Mouse (Mus musculus): ENCODE data around the gene Foxs1. TPM values are rescaled to one million over a fixed set of nuclear protein-coding genes. Genes with fewer than 3 reads are reported as not detected.
A peak's percentile ranks its signal among the peaks of the same experiment; 100 is the strongest.

The Foxs1 gene
- polyA plus RNA-seq, 1 experiment from 2014 or later = 5.6 TPM

DNA sequence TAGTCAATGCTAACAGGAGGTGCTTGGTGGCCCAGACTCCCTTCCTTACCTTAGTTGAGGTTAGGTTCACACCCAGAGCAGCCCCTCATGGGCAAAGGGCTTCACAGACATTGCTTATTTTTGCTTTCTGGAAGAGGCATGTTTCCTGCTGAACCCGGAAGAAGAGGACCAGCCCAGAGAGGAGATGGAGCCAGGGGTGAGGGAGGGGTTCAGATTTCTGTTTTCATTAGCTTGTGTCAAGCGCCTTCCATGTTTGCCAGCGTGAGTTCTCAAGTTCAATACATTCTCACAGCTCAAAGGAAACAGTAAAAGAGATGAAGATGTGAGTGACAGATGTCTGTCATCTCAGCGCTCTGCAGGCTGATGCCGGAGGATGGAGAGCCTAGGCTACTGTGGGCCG lies 23.2 kb downstream of the Foxs1 start:
- H3K4me1 ChIP-seq (ENCODE audit: control insufficient read depth in 2 of 2, insufficient read depth in 2 of 2, low read length in 2 of 2) = peaks cover 26 to 29% of the 10 kb centered on the region in 2 experiments
- no peak overlapping the region for H3K9ac ChIP-seq (ENCODE audit: low read length)
- 73% methylated on average over 6 of the region's 6 CpGs for WGBS
- no peaks in the 10 kb centered on the region for H3K9me3 ChIP-seq (ENCODE audit: control insufficient read depth, low read length)
- H3K27ac ChIP-seq (replicated peaks in 1 of 2; ENCODE audit: control insufficient read depth in 1 of 2, insufficient read depth in 1 of 2, low read depth in 2 of 2, low read length in 2 of 2) = no peak overlapping the region
- no peaks in the 10 kb centered on the region for H3K36me3 ChIP-seq (ENCODE audit: control insufficient read depth, insufficient read depth, low read length)
- no peak for ATAC-seq (ENCODE audit: insufficient number of reproducible peaks, insufficient read depth, low FRiP score, low read depth)
- H3K4me3 ChIP-seq (ENCODE audit: control insufficient read depth in 1 of 2, insufficient read depth in 1 of 2, low read depth in 1 of 2, low read length in 2 of 2) = no peak overlapping the region
- H3K4me2 ChIP-seq (ENCODE audit: low read length) = no peak overlapping the region
- peaks cover 36% of the 10 kb centered on the region for H3K27me3 ChIP-seq (ENCODE audit: control insufficient read depth, insufficient read depth, low read length)

DNA sequence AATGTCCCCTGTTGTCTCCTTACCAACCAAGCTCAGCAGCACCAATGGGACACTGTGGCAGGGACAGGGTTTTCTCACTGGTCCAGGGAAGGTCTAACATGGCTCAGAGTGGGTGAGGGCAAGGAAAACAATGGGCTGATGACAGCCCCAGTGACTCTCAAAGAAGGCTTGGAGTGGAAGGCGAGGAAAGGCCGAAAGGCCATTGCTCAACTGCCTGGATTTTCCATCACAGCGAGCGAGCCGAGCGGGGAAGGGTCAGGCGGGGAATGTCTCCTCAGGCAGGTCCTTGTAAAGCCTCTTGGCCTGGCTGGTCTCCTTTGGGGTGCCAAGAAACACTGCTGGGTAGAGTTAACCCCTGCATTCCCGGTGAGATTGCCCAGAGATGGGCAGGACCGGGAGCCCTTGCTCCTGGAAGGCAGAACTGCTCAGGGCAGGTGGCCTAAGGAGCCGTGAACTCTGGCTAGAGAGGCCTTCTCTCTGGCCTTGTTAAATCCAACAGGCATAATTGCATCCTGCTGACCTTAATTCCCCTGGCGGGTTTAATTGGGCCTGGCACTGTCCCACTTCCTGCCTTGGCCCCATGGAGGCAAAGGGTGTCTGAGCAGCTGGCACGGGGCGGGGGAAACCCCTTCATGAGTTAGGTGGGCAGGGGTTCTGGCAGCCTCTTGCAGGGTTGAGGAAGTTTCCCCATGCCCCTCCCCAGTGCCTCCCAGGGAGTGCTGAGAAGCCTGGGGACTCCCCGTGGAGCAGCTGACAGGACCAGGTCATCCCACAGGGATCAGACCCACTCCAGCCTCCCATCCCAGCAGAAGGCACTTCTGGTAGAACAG lies 25.7 kb downstream of the Foxs1 start:
- no peak overlapping the region for H3K9ac ChIP-seq (ENCODE audit: low read length)
- ATAC-seq (ENCODE audit: insufficient number of reproducible peaks, insufficient read depth, low FRiP score, low read depth) = no peak
- H3K4me2 ChIP-seq (ENCODE audit: low read length) = no peak overlapping the region
- no peaks in the 10 kb centered on the region for H3K36me3 ChIP-seq (ENCODE audit: control insufficient read depth, insufficient read depth, low read length)
- 52% methylated on average over 14 of the region's 14 CpGs for WGBS
- no peaks in the 10 kb centered on the region for H3K9me3 ChIP-seq (ENCODE audit: control insufficient read depth, low read length)
- no peak overlapping the region for H3K4me3 ChIP-seq (ENCODE audit: control insufficient read depth in 1 of 2, insufficient read depth in 1 of 2, low read depth in 1 of 2, low read length in 2 of 2)
- H3K27me3 ChIP-seq (ENCODE audit: control insufficient read depth, insufficient read depth, low read length) = peaks cover 25% of the 10 kb centered on the region
- peaks cover 33 to 35% of the 10 kb centered on the region in 2 experiments for H3K4me1 ChIP-seq (ENCODE audit: control insufficient read depth in 2 of 2, insufficient read depth in 2 of 2, low read length in 2 of 2)
- H3K27ac ChIP-seq (replicated peaks in 1 of 2; ENCODE audit: control insufficient read depth in 1 of 2, insufficient read depth in 1 of 2, low read depth in 2 of 2, low read length in 2 of 2) = peak overlapping the region; percentile 17 to 23; a peak in 2 of 4 replicates

DNA sequence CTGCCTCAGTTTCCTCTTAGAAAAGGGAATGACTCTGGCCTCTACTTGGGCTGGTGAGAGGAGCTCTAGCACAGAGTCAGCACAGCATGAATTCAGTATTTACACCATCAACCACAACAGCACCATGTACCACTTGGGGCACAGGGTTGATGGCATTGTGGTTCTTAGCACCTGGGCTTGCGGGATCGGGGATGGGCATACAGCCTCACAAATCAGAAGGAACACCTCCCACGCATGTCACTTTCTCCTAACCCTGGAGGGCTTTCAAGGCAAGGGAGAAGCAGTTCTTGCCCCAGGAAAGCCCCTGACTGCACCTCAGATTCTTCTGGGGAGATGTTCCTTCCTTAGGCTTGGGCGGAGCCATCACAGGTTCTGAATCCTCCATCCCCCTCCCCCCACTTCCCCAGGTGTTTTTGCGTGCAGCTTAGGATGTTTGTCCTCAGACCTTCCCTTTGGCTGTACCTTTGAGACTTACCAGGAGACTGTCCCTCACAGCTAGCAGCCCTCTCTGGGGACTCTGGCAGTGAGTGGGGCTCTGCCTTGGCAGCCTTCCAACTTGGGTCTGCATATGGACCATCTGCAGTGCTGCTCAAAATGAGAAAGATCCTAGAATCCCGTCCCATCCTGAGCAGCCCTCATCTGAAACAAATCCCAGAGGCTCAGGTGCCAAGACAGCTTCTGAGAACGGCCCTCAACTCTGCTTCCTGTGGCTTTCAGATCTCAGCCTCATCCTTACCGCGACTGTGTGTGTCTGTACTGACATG lies 26.6 kb downstream of the Foxs1 start:
- Histone ChIP-seq H3K4me2 (ENCODE audit: low read length) (no peak overlapping the region), H3K9me3 (ENCODE audit: control insufficient read depth, low read length) (no peaks in the 10 kb centered on the region), H3K4me3 (ENCODE audit: control insufficient read depth in 1 of 2, insufficient read depth in 1 of 2, low read depth in 1 of 2, low read length in 2 of 2) (no peak overlapping the region), H3K27ac (replicated peaks in 1 of 2; ENCODE audit: control insufficient read depth in 1 of 2, insufficient read depth in 1 of 2, low read depth in 2 of 2, low read length in 2 of 2) (peak overlapping the region; percentile 23 to 92; a peak in 2 of 4 replicates), H3K9ac (ENCODE audit: low read length) (no peak overlapping the region), H3K4me1 (ENCODE audit: control insufficient read depth in 2 of 2, insufficient read depth in 2 of 2, low read length in 2 of 2) (peaks cover 33 to 35% of the 10 kb centered on the region in 2 experiments), H3K36me3 (ENCODE audit: control insufficient read depth, insufficient read depth, low read length) (no peaks in the 10 kb centered on the region), H3K27me3 (ENCODE audit: control insufficient read depth, insufficient read depth, low read length) (peaks cover 16% of the 10 kb centered on the region)
- 44% methylated on average over 9 of the region's 9 CpGs for WGBS
- ATAC-seq (ENCODE audit: insufficient number of reproducible peaks, insufficient read depth, low FRiP score, low read depth) = no peak

DNA sequence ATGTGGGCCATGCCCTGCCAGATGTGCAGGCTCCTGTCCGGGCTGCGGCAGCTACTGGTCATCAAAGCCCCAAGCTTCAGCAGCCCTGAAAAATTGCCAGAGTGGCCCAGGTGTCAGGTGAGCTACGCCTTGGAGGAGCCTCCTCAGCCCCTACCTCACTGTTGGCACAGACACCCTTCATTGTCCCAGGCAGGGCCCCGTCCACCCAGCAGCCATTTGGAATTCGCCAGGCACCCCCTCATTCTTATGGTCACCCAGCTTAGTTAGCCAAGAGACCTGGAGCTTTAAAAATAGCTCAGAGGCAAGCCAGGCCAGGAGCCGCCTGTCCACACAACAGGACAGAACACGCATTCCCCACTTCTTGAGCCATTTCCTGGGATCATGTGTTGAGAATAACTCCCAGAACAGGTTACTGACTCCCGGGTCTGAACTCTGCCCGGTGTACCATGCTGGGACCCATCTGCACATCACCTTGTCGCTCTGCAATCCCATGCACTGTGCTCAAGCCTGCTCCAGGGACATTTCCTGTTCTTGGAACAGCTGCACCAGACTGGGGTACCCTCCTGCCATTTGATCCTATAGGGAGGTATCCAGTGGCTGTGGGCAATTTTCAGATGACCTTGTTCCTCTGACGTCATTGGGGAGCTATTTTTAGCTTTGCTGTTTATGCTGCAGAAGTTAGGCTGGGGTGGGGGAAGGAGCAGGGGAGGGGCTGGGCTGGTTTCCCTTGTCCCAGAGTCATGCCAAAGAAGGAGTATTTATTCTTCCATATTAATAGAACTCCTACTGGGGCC lies 27.8 kb downstream of the Foxs1 start:
- H3K27me3 ChIP-seq (ENCODE audit: control insufficient read depth, insufficient read depth, low read length) = peaks cover 4% of the 10 kb centered on the region
- WGBS = 28% methylated on average over 11 of the region's 11 CpGs
- H3K27ac ChIP-seq (replicated peaks in 1 of 2; ENCODE audit: control insufficient read depth in 1 of 2, insufficient read depth in 1 of 2, low read depth in 2 of 2, low read length in 2 of 2) = peak overlapping the region; percentile 92 to 96
- H3K4me3 ChIP-seq (ENCODE audit: control insufficient read depth in 1 of 2, insufficient read depth in 1 of 2, low read depth in 1 of 2, low read length in 2 of 2) = no peak overlapping the region
- H3K4me1 ChIP-seq (ENCODE audit: control insufficient read depth in 2 of 2, insufficient read depth in 2 of 2, low read length in 2 of 2) = peaks cover 33 to 35% of the 10 kb centered on the region in 2 experiments
- no peaks in the 10 kb centered on the region for H3K36me3 ChIP-seq (ENCODE audit: control insufficient read depth, insufficient read depth, low read length)
- H3K9me3 ChIP-seq (ENCODE audit: control insufficient read depth, low read length) = no peaks in the 10 kb centered on the region
- peak overlapping the region; percentile 48; the same call in 1 of the 2 replicates for H3K9ac ChIP-seq (ENCODE audit: low read length)
- ATAC-seq (ENCODE audit: insufficient number of reproducible peaks, insufficient read depth, low FRiP score, low read depth) = peak; percentile 44
- H3K4me2 ChIP-seq (ENCODE audit: low read length) = peak overlapping the region; percentile 40

DNA sequence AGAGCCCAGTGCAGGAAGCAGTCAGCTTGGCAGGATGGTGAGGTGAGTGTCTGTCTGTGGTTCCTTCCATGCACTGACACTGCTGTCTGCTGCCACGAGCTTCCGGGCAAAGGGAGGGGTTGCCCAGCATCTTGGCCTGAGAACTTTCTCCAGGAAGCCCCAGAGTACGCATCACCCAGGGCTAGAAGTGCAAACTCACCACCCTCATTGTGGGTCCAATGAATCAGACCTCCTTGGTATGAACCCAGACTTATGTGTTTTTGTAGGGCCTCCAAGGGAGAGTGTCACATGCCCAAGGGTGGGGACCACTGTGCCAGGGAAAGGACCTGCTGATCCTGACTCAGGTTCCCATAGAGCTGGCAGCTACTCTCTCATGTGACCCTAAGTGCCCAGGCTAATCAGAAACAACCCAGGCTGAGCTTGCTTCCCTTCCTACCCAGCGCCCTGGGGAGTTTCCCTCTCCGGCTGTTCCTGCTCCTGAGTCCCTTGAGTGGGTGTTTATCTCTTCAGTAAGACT lies 28.8 kb downstream of the Foxs1 start:
- peaks cover 33 to 35% of the 10 kb centered on the region in 2 experiments for H3K4me1 ChIP-seq (ENCODE audit: control insufficient read depth in 2 of 2, insufficient read depth in 2 of 2, low read length in 2 of 2)
- peak overlapping the region in 1 of 2 experiments; percentile 28; a peak in 2 of 4 replicates for H3K27ac ChIP-seq (replicated peaks in 1 of 2; ENCODE audit: control insufficient read depth in 1 of 2, insufficient read depth in 1 of 2, low read depth in 2 of 2, low read length in 2 of 2)
- H3K36me3 ChIP-seq (ENCODE audit: control insufficient read depth, insufficient read depth, low read length) = no peaks in the 10 kb centered on the region
- 51% methylated on average over 5 of the region's 5 CpGs for WGBS
- no peak overlapping the region for H3K4me2 ChIP-seq (ENCODE audit: low read length)
- H3K27me3 ChIP-seq (ENCODE audit: control insufficient read depth, insufficient read depth, low read length) = no peaks in the 10 kb centered on the region
- H3K9me3 ChIP-seq (ENCODE audit: control insufficient read depth, low read length) = no peaks in the 10 kb centered on the region
- no peak overlapping the region for H3K9ac ChIP-seq (ENCODE audit: low read length)
- no peak for ATAC-seq (ENCODE audit: insufficient number of reproducible peaks, insufficient read depth, low FRiP score, low read depth)
- no peak overlapping the region for H3K4me3 ChIP-seq (ENCODE audit: control insufficient read depth in 1 of 2, insufficient read depth in 1 of 2, low read depth in 1 of 2, low read length in 2 of 2)

DNA sequence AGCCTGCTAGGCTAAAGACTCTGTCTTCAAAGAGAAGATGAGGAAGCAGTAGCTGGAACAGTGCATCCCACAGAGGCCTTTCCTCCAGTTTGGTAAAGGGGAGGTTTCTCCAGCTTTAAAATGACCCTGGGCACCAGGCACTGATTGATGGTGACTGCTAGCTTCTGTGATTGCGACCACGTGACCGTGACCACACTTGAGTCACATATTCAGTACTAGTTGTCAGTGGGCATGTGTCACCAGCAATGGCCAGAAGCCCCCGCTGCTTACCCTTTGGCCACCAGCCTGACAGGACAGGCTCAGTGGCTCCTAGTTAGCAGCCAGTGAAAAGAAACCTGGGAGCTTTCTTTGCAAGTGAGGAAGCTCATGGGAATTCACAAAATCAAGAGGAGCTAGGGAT lies 29.4 kb downstream of the Foxs1 start:
- peaks cover 33 to 35% of the 10 kb centered on the region in 2 experiments for H3K4me1 ChIP-seq (ENCODE audit: control insufficient read depth in 2 of 2, insufficient read depth in 2 of 2, low read length in 2 of 2)
- no peaks in the 10 kb centered on the region for H3K27me3 ChIP-seq (ENCODE audit: control insufficient read depth, insufficient read depth, low read length)
- no peak overlapping the region; a peak in 1 of 4 replicates for H3K27ac ChIP-seq (replicated peaks in 1 of 2; ENCODE audit: control insufficient read depth in 1 of 2, insufficient read depth in 1 of 2, low read depth in 2 of 2, low read length in 2 of 2)
- no peak overlapping the region for H3K4me3 ChIP-seq (ENCODE audit: control insufficient read depth in 1 of 2, insufficient read depth in 1 of 2, low read depth in 1 of 2, low read length in 2 of 2)
- H3K36me3 ChIP-seq (ENCODE audit: control insufficient read depth, insufficient read depth, low read length) = 0 out of 2 replicates have a peak, but pooled peaks cover 5% of the 10 kb centered on the region
- H3K9ac ChIP-seq (ENCODE audit: low read length) = no peak overlapping the region
- H3K9me3 ChIP-seq (ENCODE audit: control insufficient read depth, low read length) = no peaks in the 10 kb centered on the region
- H3K4me2 ChIP-seq (ENCODE audit: low read length) = no peak overlapping the region
- no peak for ATAC-seq (ENCODE audit: insufficient number of reproducible peaks, insufficient read depth, low FRiP score, low read depth)
- 78% methylated on average over 4 of the region's 4 CpGs for WGBS

DNA sequence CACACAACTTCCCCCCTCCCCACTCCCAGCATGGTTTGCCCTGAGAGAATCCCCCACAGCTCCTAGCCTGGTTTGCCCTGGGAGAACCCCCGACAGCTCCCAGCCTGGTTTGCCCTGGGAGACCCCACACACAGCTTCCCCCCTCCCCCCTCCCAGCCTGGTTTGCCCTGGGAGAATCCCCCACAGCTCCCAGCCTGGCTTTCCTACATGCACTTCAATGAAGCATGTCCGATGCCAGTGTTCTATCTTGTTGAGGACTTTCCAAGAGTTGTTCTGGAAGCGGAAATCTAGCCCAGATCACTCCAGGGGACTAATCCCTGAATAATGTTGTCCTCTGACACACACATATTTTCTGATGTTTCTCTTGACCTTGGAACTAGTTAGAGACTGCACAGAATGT lies 30.4 kb downstream of the Foxs1 start:
- Histone ChIP-seq H3K4me1 (ENCODE audit: control insufficient read depth in 2 of 2, insufficient read depth in 2 of 2, low read length in 2 of 2) (peaks cover 33 to 35% of the 10 kb centered on the region in 2 experiments), H3K27me3 (ENCODE audit: control insufficient read depth, insufficient read depth, low read length) (no peaks in the 10 kb centered on the region), H3K27ac (replicated peaks in 1 of 2; ENCODE audit: control insufficient read depth in 1 of 2, insufficient read depth in 1 of 2, low read depth in 2 of 2, low read length in 2 of 2) (no peak overlapping the region), H3K36me3 (ENCODE audit: control insufficient read depth, insufficient read depth, low read length) (0 out of 2 replicates have a peak, but pooled peaks cover 7% of the 10 kb centered on the region), H3K9me3 (ENCODE audit: control insufficient read depth, low read length) (no peaks in the 10 kb centered on the region), H3K4me2 (ENCODE audit: low read length) (no peak overlapping the region), H3K9ac (ENCODE audit: low read length) (no peak overlapping the region), H3K4me3 (ENCODE audit: control insufficient read depth in 1 of 2, insufficient read depth in 1 of 2, low read depth in 1 of 2, low read length in 2 of 2) (no peak overlapping the region)
- WGBS = 58% methylated on average over 3 of the region's 3 CpGs
- no peak for ATAC-seq (ENCODE audit: insufficient number of reproducible peaks, insufficient read depth, low FRiP score, low read depth)

Measured in heart, embryonic 14.5 days (tissue).